Mouse (Mus musculus): ENCODE results near the gene Zfp961.
"Not testable (repeated sequence)": the region's sequence is repeated elsewhere in the genome, so short reads cannot be mapped to it uniquely, and the experiment has no call there.

Zfp961 gene

GRCm38 (mm10) chr8:71925791-71926190, 25.0 kb upstream of the Zfp961 start:
- Histone ChIP-seq H3K9me3 (ENCODE audit: low read length) (no peaks in the 10 kb centered on the region), H3K4me3 (replicated peaks; ENCODE audit: low read length) (no peak overlapping the region), H3K36me3 (ENCODE audit: insufficient read depth, low read length) (peaks cover 45% of the 10 kb centered on the region), H3K27me3 (ENCODE audit: insufficient read depth, low read length) (no peaks in the 10 kb centered on the region), H3K4me1 (replicated peaks; ENCODE audit: low read depth, low read length) (peaks cover 13% of the 10 kb centered on the region)
- TF ChIP-seq POU5F1 (IDR thresholded peaks at IDR 0.05; ENCODE audit: borderline replicate concordance, low read length), result no peak
- TF ChIP-seq CTCF (conservative IDR thresholded peaks at IDR 0.05; ENCODE audit: low read length), result no peak
- TF ChIP-seq NANOG (IDR thresholded peaks at IDR 0.05; ENCODE audit: borderline replicate concordance, low read length), result no peak

GRCm38 (mm10) chr8:71926551-71926950, 24.3 kb upstream of the Zfp961 start:
- peaks cover 13% of the 10 kb centered on the region for H3K4me1 ChIP-seq (replicated peaks; ENCODE audit: low read depth, low read length)
- TF ChIP-seq NANOG (IDR thresholded peaks at IDR 0.05; ENCODE audit: borderline replicate concordance, low read length) (no peak), POU5F1 (IDR thresholded peaks at IDR 0.05; ENCODE audit: borderline replicate concordance, low read length) (no peak), CTCF (conservative IDR thresholded peaks at IDR 0.05; ENCODE audit: low read length) (no peak)
- peaks cover 51% of the 10 kb centered on the region for H3K36me3 ChIP-seq (ENCODE audit: insufficient read depth, low read length)
- H3K9me3 ChIP-seq (ENCODE audit: low read length), result no peaks in the 10 kb centered on the region
- H3K27me3 ChIP-seq (ENCODE audit: insufficient read depth, low read length), result no peaks in the 10 kb centered on the region
- no peak overlapping the region for H3K4me3 ChIP-seq (replicated peaks; ENCODE audit: low read length)

DNA sequence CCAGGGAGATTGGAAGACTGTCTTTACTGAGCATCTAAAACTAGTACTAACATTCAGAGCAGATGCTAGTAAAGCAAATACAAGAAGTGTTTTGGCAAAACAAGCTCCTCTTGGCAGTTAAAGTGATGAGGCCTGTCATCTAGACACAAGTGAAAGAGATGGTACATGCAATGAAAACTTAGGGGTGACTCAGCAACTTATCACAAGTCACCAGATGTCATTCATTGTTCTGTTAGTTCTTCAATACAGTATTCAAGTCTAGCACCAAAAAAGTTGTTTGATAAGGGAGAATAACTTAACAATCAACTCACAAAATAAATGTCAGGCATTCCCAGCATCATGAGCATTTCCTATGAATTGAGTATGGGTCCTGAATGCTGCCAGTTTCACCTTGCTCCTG, 23.1 kb upstream of the Zfp961 start:
- Histone ChIP-seq H3K4me3 (replicated peaks; ENCODE audit: low read length) (no peak overlapping the region), H3K36me3 (ENCODE audit: insufficient read depth, low read length) (peaks cover 55% of the 10 kb centered on the region), H3K27me3 (ENCODE audit: insufficient read depth, low read length) (no peaks in the 10 kb centered on the region), H3K4me1 (replicated peaks; ENCODE audit: low read depth, low read length) (peaks cover 13% of the 10 kb centered on the region), H3K9me3 (ENCODE audit: low read length) (no peaks in the 10 kb centered on the region)
- no peak for TF ChIP-seq NANOG (IDR thresholded peaks at IDR 0.05; ENCODE audit: borderline replicate concordance, low read length)
- no peak for TF ChIP-seq CTCF (conservative IDR thresholded peaks at IDR 0.05; ENCODE audit: low read length)
- no peak for TF ChIP-seq POU5F1 (IDR thresholded peaks at IDR 0.05; ENCODE audit: borderline replicate concordance, low read length)

GRCm38 (mm10) chr8:71938037-71938436, 12.8 kb upstream of the Zfp961 start:
- H3K36me3 ChIP-seq (ENCODE audit: insufficient read depth, low read length); H3K4me3 ChIP-seq (replicated peaks; ENCODE audit: low read length): not testable (repeated sequence)

GRCm38 (mm10) chr8:71940293-71941208, 10.3 kb upstream of the Zfp961 start:
- Histone ChIP-seq H3K9me3 (ENCODE audit: low read length) (peaks cover 16% of the 10 kb centered on the region), H3K4me1 (replicated peaks; ENCODE audit: low read depth, low read length) (no peaks in the 10 kb centered on the region; the same call in 1 of the 2 replicates), H3K36me3 (ENCODE audit: insufficient read depth, low read length) (no peaks in the 10 kb centered on the region), H3K27me3 (ENCODE audit: insufficient read depth, low read length) (peaks cover 17% of the 10 kb centered on the region), H3K4me3 (replicated peaks; ENCODE audit: low read length) (no peak overlapping the region)
- TF ChIP-seq NANOG (IDR thresholded peaks at IDR 0.05; ENCODE audit: borderline replicate concordance, low read length) (no peak), CTCF (conservative IDR thresholded peaks at IDR 0.05; ENCODE audit: low read length) (no peak), POU5F1 (IDR thresholded peaks at IDR 0.05; ENCODE audit: borderline replicate concordance, low read length) (no peak)

More at GRCm38 (mm10) chr8:71938037-71938436, 12.8 kb upstream of the Zfp961 start:
- not testable (repeated sequence) for H3K4me1 ChIP-seq (replicated peaks; ENCODE audit: low read depth, low read length); H3K27me3 ChIP-seq (ENCODE audit: insufficient read depth, low read length)
- peaks cover 30% of the 10 kb centered on the region for H3K9me3 ChIP-seq (ENCODE audit: low read length)

DNA sequence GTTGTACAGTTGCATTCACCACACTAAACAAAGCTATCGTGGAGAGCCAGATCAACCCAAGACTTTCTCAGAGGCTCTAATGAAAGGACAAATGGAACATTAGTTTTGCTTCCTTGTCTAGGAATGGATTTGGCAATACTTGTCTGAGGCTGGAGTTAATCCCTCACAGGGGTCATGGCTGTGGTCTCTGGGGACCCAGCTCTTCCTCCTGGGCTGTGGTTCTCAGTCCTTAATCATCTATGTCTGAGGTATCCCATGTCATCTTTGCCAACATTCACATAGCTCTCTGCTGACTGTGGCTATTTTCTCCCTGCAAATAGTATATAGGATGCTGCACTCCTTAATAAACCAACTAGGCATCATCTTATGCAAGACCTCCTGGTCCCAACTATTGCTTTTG, 9.1 kb upstream of the Zfp961 start:
- Histone ChIP-seq H3K9me3 (ENCODE audit: low read length) (peaks cover 6% of the 10 kb centered on the region; the same call in 1 of the 2 replicates), H3K4me3 (replicated peaks; ENCODE audit: low read length) (no peak overlapping the region), H3K36me3 (ENCODE audit: insufficient read depth, low read length) (no peaks in the 10 kb centered on the region), H3K4me1 (replicated peaks; ENCODE audit: low read depth, low read length) (no peaks in the 10 kb centered on the region; the same call in 1 of the 2 replicates), H3K27me3 (ENCODE audit: insufficient read depth, low read length) (peaks cover 19% of the 10 kb centered on the region)
- TF ChIP-seq POU5F1 (IDR thresholded peaks at IDR 0.05; ENCODE audit: borderline replicate concordance, low read length) (no peak), NANOG (IDR thresholded peaks at IDR 0.05; ENCODE audit: borderline replicate concordance, low read length) (no peak), CTCF (conservative IDR thresholded peaks at IDR 0.05; ENCODE audit: low read length) (no peak)

- TF ChIP-seq NANOG (IDR thresholded peaks at IDR 0.05; ENCODE audit: borderline replicate concordance, low read length), result no peak
- TF ChIP-seq CTCF (conservative IDR thresholded peaks at IDR 0.05; ENCODE audit: low read length), result no peak
- no peak for TF ChIP-seq POU5F1 (IDR thresholded peaks at IDR 0.05; ENCODE audit: borderline replicate concordance, low read length)
- H3K36me3 ChIP-seq (ENCODE audit: insufficient read depth, low read length), result peaks cover 12% of the 10 kb centered on the region
- H3K4me1 ChIP-seq (replicated peaks; ENCODE audit: low read depth, low read length), result peaks cover 19% of the 10 kb centered on the region
- peaks cover 16% of the 10 kb centered on the region for H3K27me3 ChIP-seq (ENCODE audit: insufficient read depth, low read length)
- no peak overlapping the region for H3K4me3 ChIP-seq (replicated peaks; ENCODE audit: low read length)
- peaks cover 16% of the 10 kb centered on the region for H3K9me3 ChIP-seq (ENCODE audit: low read length)
Observed at GRCm38 (mm10) chr8:71948624-71949023, 2.2 kb upstream of the Zfp961 start.

DNA sequence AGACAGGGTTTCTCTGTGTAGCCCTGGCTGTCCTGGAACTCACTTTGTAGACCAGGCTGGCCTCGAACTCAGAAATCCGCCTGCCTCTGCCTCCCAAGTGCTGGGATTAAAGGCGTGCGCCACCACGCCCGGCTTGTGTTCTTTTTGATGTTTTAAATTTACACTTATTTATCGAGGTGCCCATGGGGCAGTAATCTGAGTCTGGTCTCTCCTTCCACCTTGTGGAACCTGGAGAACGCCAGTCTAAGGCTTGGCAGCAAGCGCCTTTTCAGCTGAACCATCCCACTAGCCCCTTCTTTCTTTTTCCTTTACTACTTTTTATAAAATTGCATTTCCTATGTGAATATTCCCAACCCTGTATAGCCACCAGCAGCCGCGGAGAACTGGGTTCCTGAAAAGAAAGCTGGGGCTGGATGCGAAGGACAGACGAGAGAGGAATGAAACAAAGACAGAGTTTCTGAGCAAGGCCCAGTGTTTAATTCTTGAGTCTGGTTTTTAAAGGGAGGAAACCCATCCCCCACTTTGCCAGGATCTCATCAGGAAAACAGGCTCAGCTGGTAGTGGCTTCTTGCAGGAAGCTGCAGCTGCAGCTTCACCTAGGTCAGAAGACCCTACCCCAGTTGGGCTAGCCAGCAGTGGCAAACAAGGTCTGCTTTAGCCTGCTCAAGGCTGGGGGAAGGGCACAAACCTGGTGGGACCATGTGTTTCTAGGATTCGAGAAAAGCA, 761 bp downstream of the Zfp961 start:
- Histone ChIP-seq H3K27me3 (ENCODE audit: insufficient read depth, low read length) (no peaks in the 10 kb centered on the region), H3K4me1 (replicated peaks; ENCODE audit: low read depth, low read length) (peaks cover 19% of the 10 kb centered on the region), H3K4me3 (replicated peaks; ENCODE audit: low read length) (peak overlapping the region; percentile 88), H3K9me3 (ENCODE audit: low read length) (peaks cover 43% of the 10 kb centered on the region), H3K36me3 (ENCODE audit: insufficient read depth, low read length) (peaks cover 34% of the 10 kb centered on the region)
- TF ChIP-seq POU5F1 (IDR thresholded peaks at IDR 0.05; ENCODE audit: borderline replicate concordance, low read length) (no peak), NANOG (IDR thresholded peaks at IDR 0.05; ENCODE audit: borderline replicate concordance, low read length) (no peak), CTCF (conservative IDR thresholded peaks at IDR 0.05; ENCODE audit: low read length) (no peak)

Measured in E14TG2a.4 (cell line).